Mouse (Mus musculus): Measurements from ENCODE around the gene Satb2.

Gene Satb2

GRCm38 (mm10) chr1:56973593-56973950, 4.9 kb downstream of the Satb2 start:
- no peak for DNase-seq (ENCODE audit: low spot score)

- peak; percentile 82 for DNase-seq (ENCODE audit: low spot score)
These were observed 5.4 kb downstream of the Satb2 start for GRCm38 (mm10) chr1:56972950-56973592.

GRCm38 (mm10) chr1:56972251-56972949, 6.0 kb downstream of the Satb2 start:
- DNase-seq (ENCODE audit: low spot score): no peak

DNA sequence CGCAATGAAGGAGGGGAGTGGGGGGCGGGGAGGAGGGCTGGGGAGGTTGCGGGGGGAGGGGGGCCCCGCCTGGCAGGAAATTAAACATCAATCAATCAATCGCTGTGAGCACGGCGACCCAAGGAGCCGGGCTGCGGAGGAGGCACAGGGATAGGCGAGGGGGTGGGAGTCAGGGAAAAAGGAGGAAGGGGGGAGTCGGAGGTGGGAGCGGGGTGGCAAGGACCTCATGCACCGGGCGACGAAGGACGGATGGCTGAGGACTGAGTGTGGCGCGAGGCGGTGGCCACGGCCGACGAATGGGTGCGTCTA, 6.6 kb downstream of the Satb2 start:
- DNase-seq (ENCODE audit: low spot score): no peak

- DNase-seq (ENCODE audit: low spot score): no peak
These were observed 7.0 kb downstream of the Satb2 start for GRCm38 (mm10) chr1:56971441-56971861.

DNA sequence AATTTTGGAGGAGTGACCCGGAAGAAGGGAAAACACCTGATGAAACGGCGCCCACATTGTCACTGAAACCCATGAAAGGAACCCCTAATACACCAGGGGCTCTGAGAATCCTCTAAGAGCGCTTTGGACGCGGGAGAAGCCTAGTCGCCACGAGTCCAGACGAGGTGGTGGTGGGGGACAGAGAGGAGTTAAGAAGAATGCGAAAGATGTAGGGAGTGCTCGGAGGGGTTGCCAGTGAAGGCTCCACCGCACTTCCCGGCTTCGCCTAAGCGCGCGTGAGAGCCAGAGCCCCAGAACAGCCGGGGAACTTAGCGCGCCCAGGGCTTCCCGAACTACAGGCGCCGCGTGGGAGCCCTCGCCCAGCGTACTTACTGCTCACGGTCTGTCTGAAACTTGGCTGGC, 7.7 kb downstream of the Satb2 start:
- no peak for DNase-seq (ENCODE audit: low spot score)

- DNase-seq (ENCODE audit: low spot score): no peak
These were observed 8.8 kb downstream of the Satb2 start for GRCm38 (mm10) chr1:56969364-56970360.

GRCm38 (mm10) chr1:56965879-56966579, 12.4 kb downstream of the Satb2 start:
- no peak for DNase-seq (ENCODE audit: low spot score)

GRCm38 (mm10) chr1:56964493-56964892, 14.0 kb downstream of the Satb2 start:
- no peak for DNase-seq (ENCODE audit: low spot score)

DNA sequence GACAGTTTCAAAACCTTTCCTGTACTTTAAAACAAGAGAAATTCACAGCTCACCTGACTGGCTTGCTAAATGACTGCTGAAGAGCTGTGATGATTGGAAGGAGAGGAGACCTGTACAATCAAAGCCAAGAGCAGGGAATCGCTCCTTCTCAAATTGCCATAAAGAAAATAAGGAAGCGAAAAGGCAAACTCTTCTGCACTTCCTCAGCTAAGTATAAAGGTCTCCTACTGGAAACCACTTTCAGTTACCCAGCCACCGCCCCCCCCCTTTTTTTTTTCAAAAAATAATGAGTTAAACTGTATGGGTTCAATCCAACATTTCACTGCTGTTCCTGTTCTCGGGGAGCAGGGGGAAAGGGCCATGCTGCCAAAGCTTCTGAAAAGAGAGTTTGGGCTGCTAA, 15.2 kb downstream of the Satb2 start:
- DNase-seq (ENCODE audit: low spot score): no peak

GRCm38 (mm10) chr1:56958996-56959395, 19.5 kb downstream of the Satb2 start:
- no peak for DNase-seq (ENCODE audit: low spot score)

- no peak for DNase-seq (ENCODE audit: low spot score)
These were observed 20.5 kb downstream of the Satb2 start for GRCm38 (mm10) chr1:56957942-56958341.

DNA sequence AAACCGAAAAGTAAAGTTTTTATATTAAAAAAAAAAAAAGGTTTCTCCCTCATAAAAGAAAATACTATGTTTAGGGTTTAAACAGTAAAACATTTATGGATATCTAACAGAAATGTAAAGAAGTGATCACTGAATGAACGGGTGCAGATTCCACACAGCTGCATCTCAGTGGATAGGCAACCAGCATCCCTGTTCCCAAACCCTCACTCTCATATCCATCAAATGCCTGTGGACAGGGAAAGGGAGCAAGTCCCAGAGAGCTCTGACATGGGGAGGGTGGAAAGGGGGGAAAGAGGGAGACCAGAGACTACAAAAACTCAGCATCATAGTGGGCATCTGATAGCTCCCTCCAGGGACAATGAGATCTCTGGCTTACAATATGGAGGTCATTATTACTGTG, 21.6 kb downstream of the Satb2 start:
- no peak for DNase-seq (ENCODE audit: low spot score)

DNA sequence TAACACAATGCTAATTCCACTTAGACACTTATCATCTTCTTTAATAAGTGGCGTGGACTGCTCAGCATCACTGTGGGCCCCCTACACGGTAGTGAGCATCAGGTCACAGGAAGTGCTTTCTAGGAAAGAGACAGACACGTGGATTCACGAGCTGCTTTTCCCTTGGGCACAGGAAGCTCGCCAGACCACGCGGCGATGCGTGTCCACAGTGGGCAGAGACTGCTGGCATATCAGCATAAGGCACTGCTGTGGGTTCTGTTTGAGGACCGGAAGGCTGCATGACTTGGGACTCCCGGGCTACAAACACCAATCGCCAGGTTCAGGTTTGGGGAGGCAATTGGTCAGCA, 22.7 kb downstream of the Satb2 start:
- no peak for DNase-seq (ENCODE audit: low spot score)

DNA sequence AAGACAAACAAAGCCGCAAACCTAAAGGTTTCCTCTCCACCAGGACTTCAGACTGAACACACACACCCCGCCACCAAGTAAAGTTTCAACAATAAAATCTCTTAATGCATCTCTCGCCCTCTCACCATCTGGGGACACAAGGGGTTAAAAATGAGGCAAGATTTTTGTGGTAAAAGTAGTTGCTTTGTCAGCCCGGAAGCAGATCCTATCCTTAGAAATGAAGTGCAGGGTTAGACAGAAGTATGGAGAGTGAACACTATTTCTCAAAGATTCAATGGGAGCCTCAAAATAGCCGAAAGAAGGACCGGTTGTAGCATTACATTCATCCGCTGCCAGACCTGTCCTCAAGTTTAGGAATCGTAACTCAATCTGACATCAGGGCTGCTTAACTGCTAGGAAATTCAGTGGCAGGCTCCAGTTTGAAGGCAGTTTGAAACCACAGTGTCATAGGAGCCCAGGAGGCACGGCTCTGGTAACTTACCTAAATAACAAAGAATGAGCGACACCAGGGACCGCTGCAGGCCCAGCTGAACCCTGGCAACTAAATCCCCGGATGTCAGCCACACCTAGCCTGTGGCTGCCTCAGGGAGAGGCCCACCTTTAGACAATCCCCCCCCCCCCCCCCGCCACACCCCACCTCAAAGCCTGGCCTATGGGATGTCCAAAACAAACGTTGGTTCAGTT, 23.3 kb downstream of the Satb2 start:
- DNase-seq (ENCODE audit: low spot score): no peak

- no peak for DNase-seq (ENCODE audit: low spot score)
These were observed 24.9 kb downstream of the Satb2 start for GRCm38 (mm10) chr1:56953538-56953937.

- no peak for DNase-seq (ENCODE audit: low spot score)
These were observed 26.5 kb downstream of the Satb2 start for GRCm38 (mm10) chr1:56951980-56952379.

- DNase-seq (ENCODE audit: low spot score): no peak
These were observed 26.9 kb downstream of the Satb2 start for GRCm38 (mm10) chr1:56951525-56951924.

- no peak for DNase-seq (ENCODE audit: low spot score)
These were observed 39.0 kb downstream of the Satb2 start for GRCm38 (mm10) chr1:56939432-56939831.

DNA sequence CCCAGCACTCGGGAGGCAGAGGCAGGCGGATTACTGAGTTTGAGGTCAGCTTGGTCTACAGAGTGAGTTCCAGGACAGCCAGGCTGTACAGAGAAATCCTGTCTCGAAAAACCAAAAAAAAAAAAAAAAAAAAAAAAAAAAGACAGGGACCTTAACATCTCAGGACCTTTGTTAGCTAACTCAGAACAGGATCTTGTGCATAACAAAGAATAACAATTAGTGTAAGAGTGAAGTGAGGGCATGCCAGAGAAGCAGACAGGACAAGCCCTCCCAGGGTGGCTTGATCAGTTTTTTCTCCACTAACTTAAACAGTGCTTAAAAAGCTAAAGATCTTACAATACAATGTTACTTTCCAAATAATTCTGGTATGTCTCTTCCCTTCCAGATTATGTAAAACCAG, 40.0 kb downstream of the Satb2 start:
- no peak for DNase-seq (ENCODE audit: low spot score)

DNA sequence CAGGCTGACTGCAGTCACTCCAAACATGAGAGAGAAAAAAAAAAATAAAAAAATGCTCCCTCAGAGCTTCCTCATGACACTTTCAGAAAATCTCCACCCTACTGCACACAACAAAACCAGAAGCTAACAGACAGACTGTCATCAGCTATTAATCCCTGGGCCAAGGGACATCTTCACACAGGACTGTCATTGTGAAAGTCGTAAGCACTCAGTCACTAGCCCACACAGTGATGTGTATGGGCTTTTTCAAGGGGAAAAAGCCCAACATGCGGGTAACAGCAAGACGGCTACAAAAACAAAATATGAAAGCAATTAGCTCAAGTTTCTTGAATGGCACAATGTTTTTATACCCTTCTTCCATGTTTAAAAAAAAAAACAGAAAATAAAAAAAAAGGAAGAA, 41.9 kb downstream of the Satb2 start:
- DNase-seq (ENCODE audit: low spot score): no peak

GRCm38 (mm10) chr1:56933821-56934220, 44.6 kb downstream of the Satb2 start:
- DNase-seq (ENCODE audit: low spot score): no peak

Data from urinary bladder, postnatal 10 days (tissue).